18 mouse cellular contexts compared by ENCODE assay signal in genomic region chr2:131912526-131913258, GRCm38 (mm10). TPM values are rescaled to one million over a fixed set of nuclear protein-coding genes. Genes with fewer than 3 reads are reported as not detected.
A peak's percentile ranks its signal among the peaks of the same experiment; 100 is the strongest.
DNase-seq lines count a peak whose midpoint lies in the region; ATAC-seq lines count a peak whose summit lies in the region.
"Had no signal": no experiment of that assay in that cellular context is flagged by ENCODE, and none has a peak within 500 bp of the region (broad histone marks: within the 10 kb centered on the region; RNA-seq: fewer than 3 reads in every experiment).

No protein-coding gene starts in this region.

- H3K27ac ChIP-seq in forebrain, embryonic 14.5 days (ENCODE audit: low read depth, low read length) = no peak overlapping the region
- H3K27ac ChIP-seq in midbrain, embryonic 15.5 days = no peak overlapping the region
- H3K27ac ChIP-seq: stomach, embryonic 15.5 days had no signal

- H3K9ac ChIP-seq in forebrain, embryonic 14.5 days (ENCODE audit: low read length) = no peak overlapping the region
- no peak overlapping the region for H3K9ac ChIP-seq in midbrain, embryonic 15.5 days
- H3K9ac ChIP-seq: stomach, embryonic 15.5 days had no signal

- H3K4me1 ChIP-seq in forebrain, embryonic 14.5 days (ENCODE audit: control insufficient read depth, insufficient read depth, low read length) = peaks cover 22% of the 10 kb centered on the region
- peaks cover 39% of the 10 kb centered on the region for H3K4me1 ChIP-seq in midbrain, embryonic 15.5 days
- H3K4me1 ChIP-seq: stomach, embryonic 15.5 days had no signal

- no peak overlapping the region for H3K4me3 ChIP-seq in forebrain, embryonic 14.5 days (ENCODE audit: low read depth, low read length)
- H3K4me3 ChIP-seq in midbrain, embryonic 15.5 days = no peak overlapping the region
- H3K4me3 ChIP-seq: stomach, embryonic 15.5 days had no signal

- H3K9me3 ChIP-seq in forebrain, embryonic 14.5 days (replicated peaks; ENCODE audit: control insufficient read depth, low read length) = no peaks in the 10 kb centered on the region
- no peaks in the 10 kb centered on the region for H3K9me3 ChIP-seq in midbrain, embryonic 15.5 days
- H3K9me3 ChIP-seq: stomach, embryonic 15.5 days had no signal

- ATAC-seq in forebrain, embryonic 14.5 days = no peak
- ATAC-seq in midbrain, embryonic 15.5 days (replicated peaks) = no peak
- ATAC-seq: activated CD4-positive, CD25-positive, alpha-beta regulatory T cell, adult 4 months had no signal

- peak overlapping the region; percentile 75 for H3K4me2 ChIP-seq in forebrain, embryonic 14.5 days (ENCODE audit: low read length)
- H3K4me2 ChIP-seq in midbrain, embryonic 15.5 days = peak overlapping the region; percentile 57; the same call in 1 of the 2 replicates
- H3K4me2 ChIP-seq: stomach, embryonic 15.5 days had no signal

- WGBS in forebrain, embryonic 14.5 days = 89% methylated on average over 8 of the region's 8 CpGs
- 80% methylated on average over 8 of the region's 8 CpGs for WGBS in midbrain, embryonic 15.5 days

- no peaks in the 10 kb centered on the region for H3K27me3 ChIP-seq in forebrain, embryonic 14.5 days (replicated peaks; ENCODE audit: control insufficient read depth, insufficient read depth, low read length)
- no peaks in the 10 kb centered on the region for H3K27me3 ChIP-seq in midbrain, embryonic 15.5 days (replicated peaks)
- H3K27me3 ChIP-seq: stomach, embryonic 15.5 days had no signal

- peak; percentile 20 to 48 for DNase-seq in cerebellum, postnatal 25 days
- DNase-seq in cerebellum, postnatal 4 days (ENCODE audit: low spot score in 2 of 2) = no peak
- peak; percentile 3 for DNase-seq in kidney, postnatal 14 days
- DNase-seq in kidney, postnatal 10 days = no peak
- no peak for DNase-seq in forebrain, embryonic 14.5 days (ENCODE audit: low spot score)
- DNase-seq in embryo, embryonic 9.5 days (ENCODE audit: extremely low spot score) = no peak
- DNase-seq in adrenal gland, postnatal 14 days = no peak
- DNase-seq: heart, postnatal 10 days; thymus, postnatal 4 days had no signal

- peaks cover 22% of the 10 kb centered on the region; the same call in 1 of the 2 replicates for H3K36me3 ChIP-seq in forebrain, embryonic 14.5 days (ENCODE audit: control insufficient read depth, insufficient read depth, low read length)
- H3K36me3 ChIP-seq in midbrain, embryonic 15.5 days (replicated peaks) = peaks cover 14% of the 10 kb centered on the region
- H3K36me3 ChIP-seq: stomach, embryonic 15.5 days had no signal

RNA-seq across cellular contexts. Expression of gene Prn, which starts 2.9 kb away (rescaled TPM):
- polyA plus RNA-seq in forebrain, embryonic 14.5 days (2014; fragmentation: Nextera tagmentation; extraction: Ambion mirVana) = 0.32 TPM in 1 of 2 replicates, not detected in the other
- polyA plus RNA-seq in midbrain, embryonic 15.5 days (2015; fragmentation: Nextera tagmentation; extraction: Ambion mirVana) = not detected in 2 replicates
- total RNA-seq in adrenal gland, postnatal 14 days (2021) = 0.79 and 1.1 TPM in 2 replicates
- total RNA-seq: gastrocnemius, postnatal 4 days; megakaryocyte, adult 5-6 weeks had no signal
- polyA plus RNA-seq: activated CD4-positive, CD25-positive, alpha-beta regulatory T cell, adult 4 months; brain, embryonic 14.5 days; C2C12; liver, embryonic 16.5 days; stomach, embryonic 15.5 days had no signal

RNA-seq across cellular contexts. Expression of gene Prnp, which starts 3.0 kb away (rescaled TPM):
- 111 and 125 TPM in 2 replicates for polyA plus RNA-seq in forebrain, embryonic 14.5 days (2014; fragmentation: Nextera tagmentation; extraction: Ambion mirVana)
- polyA plus RNA-seq in midbrain, embryonic 15.5 days (2015; fragmentation: Nextera tagmentation; extraction: Ambion mirVana) = 157 and 158 TPM in 2 replicates
- total RNA-seq in adrenal gland, postnatal 14 days (2021) = 73.3 and 74.6 TPM in 2 replicates

RNA-seq across cellular contexts. Expression of gene Prnd, which starts 38.0 kb away (rescaled TPM):
- polyA plus RNA-seq in forebrain, embryonic 14.5 days (2014; fragmentation: Nextera tagmentation; extraction: Ambion mirVana) = 13.6 and 14.1 TPM in 2 replicates
- 10.3 and 12.6 TPM in 2 replicates for polyA plus RNA-seq in midbrain, embryonic 15.5 days (2015; fragmentation: Nextera tagmentation; extraction: Ambion mirVana)
- total RNA-seq in adrenal gland, postnatal 14 days (2021) = 0.98 and 2.8 TPM in 2 replicates
- total RNA-seq: left cerebral cortex, postnatal 25 days; megakaryocyte, adult 5-6 weeks had no signal

RNA-seq across cellular contexts. Expression of gene Erv3, which starts 53.1 kb away (rescaled TPM):
- not detected in 2 replicates for polyA plus RNA-seq in forebrain, embryonic 14.5 days (2014; fragmentation: Nextera tagmentation; extraction: Ambion mirVana)
- not detected in 2 replicates for polyA plus RNA-seq in midbrain, embryonic 15.5 days (2015; fragmentation: Nextera tagmentation; extraction: Ambion mirVana)
- total RNA-seq in adrenal gland, postnatal 14 days (2021) = not detected in 2 replicates
- total RNA-seq: heart, postnatal 10 days; megakaryocyte, adult 5-6 weeks had no signal
- polyA plus RNA-seq: activated CD4-positive, CD25-positive, alpha-beta regulatory T cell, adult 4 months; C2C12; liver, embryonic 16.5 days; stomach, embryonic 15.5 days had no signal

Comparison
In these comparisons a context has a peak if more than half of its experiments do, and no peak if none do; other contexts are left out.
1. DNase-seq: peak in cerebellum, postnatal 25 days (2 of 2) and kidney, postnatal 14 days (single experiment); none in cerebellum, postnatal 4 days (0 of 2), kidney, postnatal 10 days (single experiment), forebrain, embryonic 14.5 days (single experiment), embryo, embryonic 9.5 days (single experiment) and adrenal gland, postnatal 14 days (single experiment).